Mouse (Mus musculus) lung, embryonic 14.5 days (tissue): Measurements from ENCODE around the gene Nck2. TPM values are rescaled to one million over a fixed set of nuclear protein-coding genes. Genes with fewer than 3 reads are reported as not detected.
A peak's percentile ranks its signal among the peaks of the same experiment; 100 is the strongest.

Experiments
- ATAC-seq: fragments of 200-750 bp; cut with Nextera tagmentation; 2 replicates; pipeline ENCODE4 v1.8.0; 2017; ENCODE audit warnings: mild to moderate bottlenecking, moderate TSS enrichment, moderate library complexity; ENCODE audit not compliant: insufficient read depth
- DNase-seq: peaks from one replicate; pipeline ENCODE4 v3.0.0-alpha.2; 2015
- H3K27ac ChIP-seq: fragments of 300-500 bp; sonication (generic); 2 replicates; pipeline ENCODE4 v1.5.1; 2014; ENCODE audit warnings: low read depth, mild to moderate bottlenecking, moderate library complexity
- H3K27me3 ChIP-seq: fragments of 300-500 bp; sonication (generic); 2 replicates; pipeline ENCODE4 v1.6.1; 2014; ENCODE audit warnings: low read length, control low read depth; ENCODE audit not compliant: insufficient read depth
- H3K36me3 ChIP-seq: fragments of 300-500 bp; sonication (generic); 2 replicates; pipeline ENCODE4 v1.6.1; 2014; ENCODE audit warnings: control low read depth; ENCODE audit not compliant: insufficient read depth
- H3K4me1 ChIP-seq: fragments of 300-500 bp; sonication (generic); 2 replicates; pipeline ENCODE4 v1.6.1; 2014; ENCODE audit warnings: antibody characterized with exemption, control low read depth; ENCODE audit not compliant: insufficient read depth
- H3K4me2 ChIP-seq: fragments of 300-500 bp; sonication (generic); 2 replicates; pipeline ENCODE4 v1.6.1; 2014; ENCODE audit warnings: mild to moderate bottlenecking
- H3K4me3 ChIP-seq: fragments of 300-500 bp; sonication (generic); 2 replicates; pipeline ENCODE4 v1.5.1; 2014; ENCODE audit warnings: low read depth, low read length
- H3K9ac ChIP-seq: fragments of 300-500 bp; sonication (generic); 2 replicates; pipeline ENCODE4 v1.6.1; 2014
- H3K9me3 ChIP-seq: fragments of 300-500 bp; sonication (generic); 2 replicates; pipeline ENCODE4 v1.6.1; 2016; ENCODE audit warnings: low read depth, low read length, control low read depth
- CTCF ChIP-seq: IDR thresholded peaks from 2 replicates; pipeline ENCODE4 v1.5.1; 2016; ENCODE audit warnings: antibody characterized with exemption, low read depth
- WGBS: fragments of 180-500 bp; shearing (Covaris S2); extraction: QIAGEN DNeasy Blood & Tissue Kit; methylation state at CpG from one replicate; pipeline ENCODE4 v1.1.7; 2014; 5-methylcytosine and 5-hydroxymethylcytosine counted together
- polyA plus RNA-seq: library from polyadenylated mRNA; unstranded; fragments of >200 nt; fragmentation: Nextera tagmentation; extraction: Ambion mirVana; gene quantifications from 2 replicates; pipeline ENCODE4 v1.2.1, GENCODE M21; 2014

The Nck2 gene
- polyA plus RNA-seq, 1 experiment from 2014 or later = 59.1 TPM

DNA sequence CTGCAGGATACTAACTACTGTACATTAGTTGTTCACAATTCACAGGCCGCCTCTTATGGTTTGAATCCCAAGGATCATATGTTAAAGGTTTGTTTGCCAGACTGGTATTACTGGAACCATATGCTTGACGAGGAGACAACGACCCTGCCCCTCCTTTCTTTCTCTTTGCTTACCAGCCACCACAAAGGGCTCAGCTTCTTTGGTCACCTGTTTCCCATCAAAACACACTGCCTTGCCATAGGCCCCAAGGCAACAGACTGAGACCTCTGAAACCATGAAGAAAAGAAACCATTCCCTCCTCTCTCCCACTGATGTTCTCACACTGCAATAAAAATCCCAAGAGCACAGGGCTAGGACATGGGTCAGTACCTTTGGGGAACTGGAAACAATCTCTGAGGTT, 43.7 kb upstream of the Nck2 start:
- Histone ChIP-seq H3K27ac (no peak overlapping the region), H3K27me3 (no peaks in the 10 kb centered on the region), H3K9me3 (no peaks in the 10 kb centered on the region), H3K4me1 (no peaks in the 10 kb centered on the region), H3K4me3 (no peak overlapping the region), H3K9ac (no peak overlapping the region), H3K36me3 (no peaks in the 10 kb centered on the region), H3K4me2 (no peak overlapping the region)
- 58% methylated on average over 3 of the region's 3 CpGs for WGBS
- ATAC-seq (no peak), DNase-seq (no peak)
- TF ChIP-seq CTCF = no peak

DNA sequence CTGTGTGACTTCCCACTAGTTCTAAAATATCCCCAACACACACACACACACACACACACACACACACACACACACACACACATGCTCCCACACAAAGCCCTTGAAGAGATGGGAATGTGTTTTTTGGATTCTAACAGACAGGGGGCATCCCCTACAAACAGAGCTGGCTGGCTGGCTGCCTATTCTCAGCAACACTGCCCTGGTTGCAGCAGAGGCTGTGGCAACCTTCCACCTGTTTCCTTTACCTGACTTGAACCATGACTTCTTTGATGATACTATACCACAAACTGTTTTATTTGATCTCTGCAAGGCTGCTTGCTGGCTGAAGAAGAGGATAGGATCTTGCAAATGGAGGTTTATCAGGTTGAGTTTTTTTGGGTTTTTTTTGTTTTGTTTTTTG, 41.0 kb upstream of the Nck2 start:
- Histone ChIP-seq H3K4me2 (no peak overlapping the region), H3K4me3 (no peak overlapping the region), H3K4me1 (no peaks in the 10 kb centered on the region), H3K9ac (no peak overlapping the region), H3K9me3 (no peaks in the 10 kb centered on the region), H3K27me3 (no peaks in the 10 kb centered on the region), H3K27ac (no peak overlapping the region), H3K36me3 (no peaks in the 10 kb centered on the region)
- no peak for TF ChIP-seq CTCF
- no peak for ATAC-seq
- DNase-seq = no peak

DNA sequence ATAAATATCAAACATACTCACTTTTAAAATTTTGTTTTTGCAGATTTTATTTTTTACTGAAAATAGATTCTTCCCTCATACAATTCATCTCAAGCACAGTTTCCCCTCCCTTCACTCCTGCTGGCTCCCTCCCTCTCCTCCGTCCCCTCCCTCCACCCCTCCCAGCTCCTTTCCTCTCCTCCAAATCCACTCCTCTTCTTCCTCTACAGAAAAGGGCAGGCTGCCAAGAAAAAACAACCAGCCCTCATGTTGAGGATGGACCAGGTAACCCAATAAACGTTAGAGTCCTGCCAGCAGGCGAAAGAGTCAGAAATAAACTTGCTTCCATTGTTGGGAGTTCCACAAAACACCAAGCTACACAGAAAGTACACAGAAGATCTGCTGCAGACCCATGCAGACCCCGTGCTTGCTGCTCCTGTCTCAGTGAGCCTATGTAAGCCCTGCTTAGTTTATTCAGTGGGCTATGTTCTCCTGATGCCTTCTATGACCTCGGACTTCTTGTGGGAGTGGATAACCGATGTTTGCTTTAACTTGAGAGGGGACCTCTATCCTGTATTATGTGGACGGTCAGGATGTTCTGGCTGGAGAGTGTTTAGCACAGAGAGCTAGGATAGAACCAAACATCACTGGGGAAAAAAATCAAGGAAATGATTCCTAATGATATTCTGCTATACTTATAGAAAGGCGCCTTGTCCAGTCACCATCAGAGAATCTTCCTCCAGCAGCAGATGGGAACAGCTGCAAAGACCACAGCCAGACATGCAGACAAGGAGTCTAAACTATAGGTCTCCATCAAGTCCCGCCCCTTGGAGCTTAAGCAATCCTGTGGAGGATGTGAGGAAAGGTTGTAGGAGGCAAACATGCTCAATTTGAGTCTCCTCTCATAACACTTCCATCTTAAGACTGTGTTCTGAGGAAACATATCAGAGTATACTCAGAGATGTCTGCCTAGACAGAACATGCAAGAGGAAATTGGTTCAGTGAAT, 39.4 kb upstream of the Nck2 start:
- peak; percentile 74 for ATAC-seq
- 26% methylated on average over 9 of the region's 9 CpGs for WGBS
- peak overlapping the region; percentile 6; the same call in 1 of the 2 replicates for H3K27ac ChIP-seq

DNA sequence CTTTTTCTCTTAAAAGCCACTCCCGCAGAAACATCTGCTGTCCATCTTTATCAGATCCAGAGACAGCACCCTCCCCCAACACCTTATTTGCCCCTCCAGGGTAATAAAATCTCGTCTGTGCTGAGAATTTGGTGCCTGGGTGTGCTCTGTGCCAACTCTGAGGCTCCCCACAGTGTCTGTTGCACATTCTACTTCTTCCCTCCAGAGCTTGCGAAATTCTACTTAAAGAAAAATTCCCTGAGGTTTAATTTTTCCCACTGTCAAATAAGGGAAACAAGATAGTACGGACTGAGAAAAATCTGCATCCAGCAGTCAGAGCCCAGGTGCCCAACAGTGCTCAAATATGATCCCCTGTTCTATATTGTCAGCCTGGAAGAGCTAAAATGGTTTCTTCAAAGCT, 35.4 kb upstream of the Nck2 start:
- Histone ChIP-seq H3K36me3 (no peaks in the 10 kb centered on the region), H3K4me1 (peaks cover 6% of the 10 kb centered on the region), H3K27ac (no peak overlapping the region), H3K4me2 (no peak overlapping the region), H3K4me3 (no peak overlapping the region), H3K9me3 (no peaks in the 10 kb centered on the region), H3K27me3 (no peaks in the 10 kb centered on the region), H3K9ac (no peak overlapping the region)
- DNase-seq (peak; percentile 22), ATAC-seq (no peak)
- no peak for TF ChIP-seq CTCF
- WGBS = 44% methylated on average over 4 of the region's 4 CpGs

More for the DNA sequence above, 39.4 kb upstream of the Nck2 start:
- Histone ChIP-seq H3K4me1 (no peaks in the 10 kb centered on the region), H3K9me3 (no peaks in the 10 kb centered on the region), H3K36me3 (no peaks in the 10 kb centered on the region), H3K4me2 (no peak overlapping the region; the same call in 1 of the 2 replicates), H3K27me3 (no peaks in the 10 kb centered on the region), H3K9ac (no peak overlapping the region), H3K4me3 (no peak overlapping the region)
- TF ChIP-seq CTCF = no peak
- DNase-seq = peak; percentile 66

DNA sequence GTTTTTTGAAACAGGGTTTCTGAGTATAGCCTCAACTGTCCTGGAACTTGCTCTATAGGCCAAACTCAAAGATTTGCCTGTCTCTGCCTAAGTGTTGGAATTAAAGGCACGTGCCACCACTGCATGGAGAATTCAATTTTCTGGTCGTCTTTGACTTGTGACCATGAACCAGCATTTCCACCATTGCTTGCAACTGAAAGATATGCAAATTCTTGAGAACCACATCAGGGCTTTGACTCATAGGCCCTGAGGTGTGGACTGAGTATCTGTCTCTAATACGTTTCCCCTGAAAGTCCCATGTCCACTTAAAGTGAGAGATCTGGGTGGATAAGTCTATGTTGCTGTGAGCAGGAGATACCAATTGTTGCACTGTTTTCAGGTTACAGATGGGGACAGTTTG, 31.6 kb upstream of the Nck2 start:
- Histone ChIP-seq H3K27me3 (no peaks in the 10 kb centered on the region), H3K4me3 (no peak overlapping the region), H3K27ac (no peak overlapping the region), H3K36me3 (no peaks in the 10 kb centered on the region), H3K9ac (no peak overlapping the region), H3K4me2 (no peak overlapping the region), H3K4me1 (peaks cover 6% of the 10 kb centered on the region), H3K9me3 (no peaks in the 10 kb centered on the region)
- DNase-seq (no peak), ATAC-seq (no peak)
- WGBS = 73% methylated on average over 3 of the region's 3 CpGs
- no peak for TF ChIP-seq CTCF

DNA sequence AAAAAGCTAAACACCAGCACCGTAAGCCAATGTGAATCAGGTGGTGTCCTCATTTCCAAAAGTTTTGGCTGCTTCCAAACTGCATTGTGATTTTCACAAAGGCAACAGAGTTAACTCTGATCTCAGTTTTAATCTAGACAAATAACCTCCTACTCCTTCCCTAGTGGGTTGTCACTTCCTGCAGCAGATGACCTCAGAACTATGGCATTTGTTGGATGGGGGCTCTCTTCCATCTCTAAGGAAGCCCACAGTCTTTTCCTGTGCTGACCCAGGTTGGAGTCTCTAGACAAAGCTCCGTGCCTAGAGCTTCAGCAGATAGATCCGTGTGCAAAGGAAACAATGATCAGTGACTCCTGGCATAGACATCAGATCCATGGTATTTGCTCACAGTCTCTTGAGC, 31.1 kb upstream of the Nck2 start:
- no peak overlapping the region for H3K4me2 ChIP-seq
- DNase-seq (peak; percentile 43), ATAC-seq (peak; percentile 44; the same call in 1 of the 2 replicates)
- no peaks in the 10 kb centered on the region for H3K9me3 ChIP-seq
- no peak for TF ChIP-seq CTCF
- WGBS = 57% methylated on average over 3 of the region's 3 CpGs
- peaks cover 6% of the 10 kb centered on the region for H3K4me1 ChIP-seq
- H3K27ac ChIP-seq = peak overlapping the region; percentile 24; the same call in 1 of the 2 replicates
- H3K4me3 ChIP-seq = no peak overlapping the region
- H3K9ac ChIP-seq = no peak overlapping the region
- no peaks in the 10 kb centered on the region for H3K27me3 ChIP-seq
- H3K36me3 ChIP-seq = no peaks in the 10 kb centered on the region

DNA sequence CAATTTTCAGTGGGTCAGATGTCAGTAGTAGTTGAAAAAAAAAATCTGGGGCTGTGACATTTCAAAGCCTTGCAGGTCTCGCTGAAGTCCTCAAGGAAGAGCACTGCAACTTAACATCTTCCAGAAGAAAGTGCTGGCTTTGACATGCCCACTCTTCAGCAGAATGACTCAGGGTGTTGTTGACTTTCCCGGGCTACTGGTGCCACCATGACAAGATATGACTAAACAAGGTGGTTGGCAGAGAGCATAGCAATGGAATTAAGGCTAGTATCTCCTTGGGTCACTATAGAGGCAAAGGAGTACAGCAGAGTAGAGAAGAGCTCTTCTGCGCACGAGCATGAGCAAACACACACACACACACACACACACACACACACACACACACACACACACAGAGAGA, 30.6 kb upstream of the Nck2 start:
- peak overlapping the region; percentile 24; the same call in 1 of the 2 replicates for H3K27ac ChIP-seq
- ATAC-seq (no peak), DNase-seq (no peak)
- no peak overlapping the region for H3K4me3 ChIP-seq
- H3K4me1 ChIP-seq = peaks cover 6% of the 10 kb centered on the region
- no peak overlapping the region for H3K4me2 ChIP-seq
- H3K36me3 ChIP-seq = no peaks in the 10 kb centered on the region
- TF ChIP-seq CTCF = no peak
- no peaks in the 10 kb centered on the region for H3K27me3 ChIP-seq
- WGBS = 62% methylated on average over 4 of the region's 4 CpGs
- no peak overlapping the region for H3K9ac ChIP-seq
- H3K9me3 ChIP-seq = no peaks in the 10 kb centered on the region
